Mouse (Mus musculus) layer of hippocampus, adult 2 months (tissue): Measurements from ENCODE around the gene Rgs6. TPM values are rescaled to one million over a fixed set of nuclear protein-coding genes. Genes with fewer than 3 reads are reported as not detected.

Experiments
- DNase-seq, 2 experiments: peaks; one replicate each; pipeline ENCODE4 v3.0.0; 2022; ENCODE audit warnings: low spot score in 2 of 2
- H3K27ac ChIP-seq: fragments of 200-600 bp; 2 replicates; pipeline ENCODE4 v1.8.1; 2022
- H3K4me3 ChIP-seq: fragments of 200-600 bp; 2 replicates; pipeline ENCODE4 v1.8.1; 2022; ENCODE audit warnings: mild to moderate bottlenecking
- CTCF ChIP-seq: fragments of 200-600 bp; conservative IDR thresholded peaks from 2 replicates; pipeline ENCODE4 v1.8.1; 2022; ENCODE audit warnings: antibody characterized with exemption, mild to moderate bottlenecking, moderate library complexity
- total RNA-seq, 2 experiments: library from RNA; stranded (reverse); gene quantifications; 2 replicates each; pipeline ENCODE4 v1.2.3; 2021

Gene Rgs6
- total RNA-seq, 2 experiments from 2014 or later: 10.2 to 10.4 TPM

DNA sequence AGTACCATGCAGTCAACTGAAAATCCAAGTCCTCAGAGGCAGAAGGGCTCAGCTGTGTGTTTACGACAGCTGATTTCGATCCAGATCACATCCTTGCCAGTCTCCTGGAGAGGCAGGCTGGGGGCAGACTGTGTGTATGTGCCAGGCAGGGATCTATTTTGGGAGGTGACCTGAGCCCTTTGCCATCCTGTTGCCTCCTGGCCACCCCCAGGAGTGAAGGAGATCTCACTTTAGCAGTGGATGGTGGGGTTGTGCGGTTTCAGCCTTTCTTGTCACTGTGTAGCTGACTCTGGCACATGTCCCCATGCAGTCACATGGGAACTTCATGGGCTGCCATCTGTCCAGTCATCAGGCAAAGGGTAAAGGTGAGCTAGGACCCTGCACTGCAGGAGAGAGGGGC, 557.0 kb downstream of the Rgs6 start:
- no peak for TF ChIP-seq CTCF
- H3K27ac ChIP-seq: peak overlapping the region; percentile 65
- DNase-seq: no peak
- H3K4me3 ChIP-seq: no peak overlapping the region

DNA sequence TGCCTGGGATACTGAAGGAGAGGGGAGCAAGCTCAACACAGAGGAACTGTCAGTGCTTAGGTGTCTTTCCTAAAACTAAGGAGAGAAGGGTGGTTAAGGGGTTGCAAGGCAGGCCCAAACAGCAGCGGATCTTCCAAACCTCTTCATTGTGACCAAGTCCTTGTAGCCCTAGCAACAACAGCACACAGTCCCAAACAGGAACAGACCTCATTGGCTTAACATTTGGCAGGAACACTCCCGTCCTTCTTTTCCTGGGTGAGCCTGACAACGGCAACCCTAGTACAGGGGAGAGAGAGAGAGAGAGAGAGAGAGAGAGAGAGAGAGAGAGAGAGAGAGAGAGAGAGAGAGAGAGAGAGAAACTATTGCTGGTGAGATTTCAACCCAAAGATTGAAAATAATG, 557.8 kb downstream of the Rgs6 start:
- Histone ChIP-seq H3K4me3 (no peak overlapping the region), H3K27ac (peak overlapping the region; percentile 65; the same call in 1 of the 2 replicates)
- no peak for TF ChIP-seq CTCF
- no peak for DNase-seq

- H3K27ac ChIP-seq: no peak overlapping the region
- no peak overlapping the region for H3K4me3 ChIP-seq
- no peak for DNase-seq
- no peak for TF ChIP-seq CTCF
Observed at GRCm38 (mm10) chr12:83146917-83147316, 558.8 kb downstream of the Rgs6 start.

DNA sequence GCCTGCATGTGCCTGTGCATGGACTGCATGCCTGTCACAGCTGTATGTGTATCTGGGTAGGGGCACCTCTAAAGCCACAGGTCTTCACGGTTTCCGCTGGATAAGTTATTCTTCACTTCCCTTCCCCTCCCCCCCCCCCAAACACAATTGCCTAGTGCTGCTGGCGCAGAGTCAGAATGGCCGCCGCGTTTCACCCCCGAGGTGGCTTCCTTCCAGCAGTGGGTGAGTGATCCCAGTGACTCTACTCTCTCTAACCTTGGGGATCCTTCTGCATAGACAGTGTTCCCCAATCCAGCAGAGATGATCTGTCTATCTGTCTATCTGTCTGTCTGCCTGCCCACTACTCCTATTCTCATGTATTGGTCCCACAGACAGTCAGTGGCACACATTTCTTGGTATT, 561.9 kb downstream of the Rgs6 start:
- no peak overlapping the region for H3K27ac ChIP-seq
- DNase-seq: no peak
- H3K4me3 ChIP-seq: no peak overlapping the region
- no peak for TF ChIP-seq CTCF

DNA sequence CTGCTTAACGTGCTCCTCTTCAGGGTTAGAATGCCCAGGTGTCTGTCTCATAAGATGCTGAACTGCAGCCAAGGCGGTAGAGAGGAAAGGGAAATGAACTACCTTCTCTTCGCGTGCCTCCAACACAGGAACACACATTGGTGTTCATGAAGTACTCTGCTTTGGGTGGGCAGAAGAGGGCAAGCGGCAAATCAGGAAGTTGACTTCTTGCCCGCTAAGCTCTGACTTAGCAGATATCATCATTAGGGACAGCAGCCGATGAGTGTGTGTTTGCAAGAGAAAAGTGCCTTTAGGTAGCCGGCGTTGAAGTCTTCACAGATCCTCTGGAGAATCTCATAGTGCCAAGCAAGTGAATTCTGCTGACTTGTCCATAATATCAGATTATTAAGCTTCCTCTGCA, 562.7 kb downstream of the Rgs6 start:
- no peak for DNase-seq
- TF ChIP-seq CTCF: no peak
- H3K4me3 ChIP-seq: no peak overlapping the region
- no peak overlapping the region for H3K27ac ChIP-seq

DNA sequence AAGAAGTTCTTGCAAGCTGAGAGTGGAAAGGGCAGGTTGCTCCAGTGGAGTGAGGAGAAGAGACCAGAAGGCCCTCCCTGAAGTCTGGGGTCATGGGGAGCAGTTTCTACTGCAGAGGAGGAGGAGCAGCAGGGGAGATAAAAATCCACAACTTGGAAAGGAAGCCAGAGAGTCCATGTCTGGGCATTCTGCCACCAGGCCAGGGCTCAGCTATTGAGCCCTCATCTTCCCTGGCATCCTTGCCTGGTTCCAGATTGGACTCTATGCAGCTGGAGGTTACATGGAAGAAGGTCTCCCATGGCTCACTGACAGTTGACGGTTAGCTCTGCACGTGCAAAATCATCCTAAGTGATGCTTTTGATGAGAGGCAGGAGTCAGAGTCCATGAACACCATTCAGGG, 563.4 kb downstream of the Rgs6 start:
- Histone ChIP-seq H3K27ac (no peak overlapping the region), H3K4me3 (no peak overlapping the region)
- DNase-seq: no peak
- TF ChIP-seq CTCF: no peak

DNA sequence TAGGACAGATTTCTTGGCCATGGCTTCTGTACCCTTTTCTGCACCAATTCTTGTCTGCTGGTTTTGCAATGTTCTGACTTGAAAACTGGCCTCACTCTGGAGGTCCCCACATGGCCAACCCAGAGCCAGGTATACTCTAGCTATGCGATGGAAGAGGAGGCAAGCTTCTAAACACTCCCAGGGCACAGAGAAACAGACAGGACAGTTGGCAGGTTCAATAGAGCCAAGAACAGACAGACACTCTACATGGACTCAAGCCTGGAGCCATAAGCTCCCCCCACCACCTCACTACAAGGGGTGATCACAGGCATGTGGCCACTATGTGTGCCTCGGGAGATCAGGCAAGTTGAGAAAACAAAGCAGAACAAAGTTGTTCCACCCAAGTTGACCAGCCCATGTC, 572.1 kb downstream of the Rgs6 start:
- H3K4me3 ChIP-seq: no peak overlapping the region
- H3K27ac ChIP-seq: no peak overlapping the region
- TF ChIP-seq CTCF: no peak
- no peak for DNase-seq

DNA sequence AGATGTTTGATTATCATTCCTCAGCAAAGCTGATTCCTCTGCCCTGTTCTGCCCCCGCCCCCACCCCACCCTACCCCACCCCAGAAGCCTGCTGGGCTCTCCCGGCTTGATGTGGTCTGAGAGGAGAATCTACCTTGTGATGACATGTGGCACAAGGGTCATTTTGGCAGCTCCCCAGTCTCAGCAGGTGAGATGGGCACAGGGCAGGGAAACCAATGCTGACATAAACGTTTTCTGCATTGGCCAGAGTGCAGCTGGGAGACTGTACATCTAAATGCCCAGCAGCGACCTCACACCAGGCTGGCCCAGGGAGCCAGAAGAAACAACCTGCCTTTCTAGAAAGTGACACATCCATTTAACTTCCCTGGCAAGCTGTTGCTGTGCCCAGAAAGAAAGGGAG, 572.6 kb downstream of the Rgs6 start:
- Histone ChIP-seq H3K4me3 (no peak overlapping the region), H3K27ac (0 out of 2 replicates have a peak overlapping the region, but pooled peaks have one; percentile 18)
- TF ChIP-seq CTCF: no peak
- no peak for DNase-seq

GRCm38 (mm10) chr12:83163721-83164120, 575.6 kb downstream of the Rgs6 start:
- TF ChIP-seq CTCF: no peak
- Histone ChIP-seq H3K4me3 (no peak overlapping the region), H3K27ac (peak overlapping the region; percentile 79)
- DNase-seq: no peak

- no peak for DNase-seq
- Histone ChIP-seq H3K4me3 (no peak overlapping the region), H3K27ac (peak overlapping the region; percentile 25; the same call in 1 of the 2 replicates)
- no peak for TF ChIP-seq CTCF
Observed at GRCm38 (mm10) chr12:83165058-83165457, 577.0 kb downstream of the Rgs6 start.

DNA sequence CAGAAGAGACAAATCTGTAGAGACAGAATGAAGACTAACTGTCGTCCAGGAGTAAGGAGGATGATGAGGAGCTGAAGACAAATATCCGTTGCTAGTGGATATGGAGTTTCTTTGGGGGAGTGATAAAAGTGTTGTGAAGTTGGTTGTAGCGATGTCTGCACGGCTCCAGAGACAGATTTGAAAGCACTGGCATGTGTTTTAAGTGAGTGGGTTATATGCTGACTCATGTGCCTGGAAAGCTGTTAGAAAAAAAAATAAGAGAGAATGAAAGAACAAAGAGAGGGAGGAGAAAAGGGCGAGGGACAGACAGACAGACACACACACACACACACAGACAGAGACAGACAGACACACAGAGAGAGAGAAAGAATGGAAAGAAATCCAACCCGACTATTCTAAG, 580.2 kb downstream of the Rgs6 start:
- TF ChIP-seq CTCF: no peak
- Histone ChIP-seq H3K4me3 (no peak overlapping the region), H3K27ac (peak overlapping the region; percentile 96)
- DNase-seq: peak; percentile 29 to 66

DNA sequence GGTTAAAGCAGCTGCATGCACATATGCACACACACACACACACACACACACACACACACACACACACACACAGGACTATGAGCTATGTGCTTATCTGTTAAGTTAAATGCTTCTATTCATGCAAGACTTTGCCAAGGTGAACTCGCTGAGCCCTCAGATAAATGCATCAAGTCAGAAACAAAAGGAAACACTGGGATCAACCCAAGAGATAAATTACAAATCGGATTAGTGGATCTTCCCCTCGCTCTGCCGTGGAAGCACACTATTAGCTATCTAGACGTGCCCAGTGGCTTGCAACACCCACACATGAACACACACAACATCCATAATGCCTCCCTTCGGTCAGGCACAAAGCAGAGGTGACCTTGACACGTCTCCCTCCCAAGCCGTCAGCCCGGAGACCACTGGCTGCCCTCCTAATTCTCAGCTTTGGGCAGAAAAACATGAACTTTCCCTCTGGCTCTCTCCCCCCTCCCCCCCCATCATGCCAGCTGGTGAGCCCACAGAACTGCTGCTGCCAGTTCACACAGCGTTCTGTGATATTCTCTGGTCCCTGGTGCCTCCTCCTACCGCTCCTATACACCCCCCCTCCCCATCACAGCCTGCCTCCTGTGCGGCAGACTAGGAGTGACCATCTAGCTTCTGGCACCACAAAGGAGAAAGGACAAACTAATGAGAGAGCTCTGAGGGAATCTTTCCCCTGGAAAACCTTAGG, 581.6 kb downstream of the Rgs6 start:
- Histone ChIP-seq H3K27ac (peak overlapping the region; percentile 96), H3K4me3 (no peak overlapping the region)
- DNase-seq: peak; percentile 57 to 58
- no peak for TF ChIP-seq CTCF

DNA sequence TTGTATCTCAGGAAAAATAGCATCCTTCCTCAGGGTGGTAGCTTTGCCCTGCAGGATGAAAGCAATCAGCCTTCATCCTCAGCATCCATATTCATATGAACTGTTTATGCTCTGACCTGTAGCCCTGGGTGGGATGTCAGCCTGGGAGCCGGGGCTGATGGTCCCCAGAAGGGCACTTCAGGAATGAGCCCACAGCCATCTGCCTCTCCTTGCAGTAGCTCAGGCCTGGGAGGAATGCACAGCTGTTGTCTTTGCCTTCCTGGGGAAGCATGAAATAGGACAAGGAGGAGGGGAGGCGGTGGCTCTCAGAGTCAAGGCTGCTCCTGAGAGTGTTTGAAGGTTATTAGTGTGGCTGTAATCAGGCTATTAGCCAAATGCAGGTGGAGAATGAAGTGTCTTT, 590.7 kb downstream of the Rgs6 start:
- DNase-seq: no peak
- H3K27ac ChIP-seq: peak overlapping the region; percentile 59

GRCm38 (mm10) chr12:83179860-83180259, 591.8 kb downstream of the Rgs6 start:
- no peak overlapping the region for H3K4me3 ChIP-seq
- H3K27ac ChIP-seq: no peak overlapping the region
- DNase-seq: no peak
- TF ChIP-seq CTCF: no peak

More for the DNA sequence above, 590.7 kb downstream of the Rgs6 start:
- H3K4me3 ChIP-seq: no peak overlapping the region
- no peak for TF ChIP-seq CTCF
